Mouse (Mus musculus): ENCODE measurements around the gene Atp8b4.

- TF ChIP-seq CTCF (IDR thresholded peaks at IDR 0.05; ENCODE audit: control insufficient read depth, insufficient read depth, insufficient read length) = no peak
- TF ChIP-seq CEBPB (IDR thresholded peaks at IDR 0.05; ENCODE audit: low read depth) = no peak
- no peak for TF ChIP-seq MYOG (IDR thresholded peaks at IDR 0.05; ENCODE audit: control insufficient read depth, extremely low read depth, insufficient read length)
- TF ChIP-seq FOSL1 (IDR thresholded peaks at IDR 0.05; ENCODE audit: insufficient read depth, low read length, poor library complexity, severe bottlenecking) = no peak
- no peak for TF ChIP-seq MYOD1 (IDR thresholded peaks at IDR 0.05; ENCODE audit: control insufficient read depth, insufficient read length, low read depth)
- no peak for TF ChIP-seq USF1 (IDR thresholded peaks at IDR 0.05; ENCODE audit: low read depth)
These were observed 141.2 kb downstream of the Atp8b4 start for GRCm38 (mm10) chr2:126359278-126359677.
